Mouse (Mus musculus): ENCODE results near the gene Gm9507. TPM values are rescaled to one million over a fixed set of nuclear protein-coding genes. Genes with fewer than 3 reads are reported as not detected.

The Gm9507 gene
- polyA plus RNA-seq (2012; rRNA removed) (not detected in 2 replicates), polyA plus RNA-seq (2014; fragmentation: Nextera tagmentation; extraction: Ambion mirVana) (not detected in 2 replicates)

DNA sequence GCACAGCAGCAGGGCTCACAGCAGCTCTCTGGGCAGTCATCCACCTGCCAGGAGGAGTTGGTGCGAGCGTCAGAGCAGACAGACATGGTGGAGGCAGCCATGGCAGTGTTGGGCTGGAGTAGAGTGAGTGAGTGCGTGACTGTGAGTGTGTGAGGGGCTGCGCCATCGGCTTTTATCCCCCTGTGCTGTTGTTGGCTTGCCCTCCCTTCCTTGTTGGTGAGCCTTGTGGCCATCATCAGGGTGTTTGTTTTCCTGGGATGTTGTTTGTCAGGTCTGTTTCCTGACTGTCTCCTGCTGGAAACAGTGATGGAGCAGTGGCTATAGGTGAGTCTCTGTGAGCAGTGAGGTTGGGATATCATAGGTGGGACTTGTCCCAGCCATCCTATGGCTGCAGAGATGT lies at the start of gene Gm9507:
TSS of gene Gm9507 (minus strand) at position 101 of the 400 bp plus-strand sequence.
- TF ChIP-seq POLR2A (IDR thresholded peaks at IDR 0.05; ENCODE audit: borderline replicate concordance, extremely low read depth, insufficient read depth, insufficient read length) = no peak
- Histone ChIP-seq H3K4me2 (replicated peaks; ENCODE audit: low read depth, low read length, severe bottlenecking) (no peak within 1 kb of the TSS), H3K9ac (ENCODE audit: low read depth, low read length, severe bottlenecking) (no peak within 1 kb of the TSS), H3K4me3 (replicated peaks; ENCODE audit: low read length) (no peak within 1 kb of the TSS), H3K36me3 (ENCODE audit: control insufficient read depth, insufficient read depth, low read length) (no peaks in the 10 kb centered on the region), H3K27ac (replicated peaks; ENCODE audit: low read depth, low read length) (no peak within 1 kb of the TSS), H3K4me1 (ENCODE audit: control insufficient read depth, insufficient read depth, low read length) (no peaks in the 10 kb centered on the region), H3K9me3 (ENCODE audit: control insufficient read depth, low read length) (no peaks in the 10 kb centered on the region), H3K27me3 (ENCODE audit: control insufficient read depth, insufficient read depth, low read length) (no peaks in the 10 kb centered on the region)
- DNase-seq (ENCODE audit: low spot score) (no peak), ATAC-seq (ENCODE audit: low FRiP score, low read depth) (no peak)
- WGBS = 75% methylated on average over 3 of the region's 5 CpGs

- Histone ChIP-seq H3K4me1 (ENCODE audit: control insufficient read depth, insufficient read depth, low read length) (no peaks in the 10 kb centered on the region), H3K4me2 (replicated peaks; ENCODE audit: low read depth, low read length, severe bottlenecking) (no peak within 1 kb of the TSS), H3K9ac (ENCODE audit: low read depth, low read length, severe bottlenecking) (no peak within 1 kb of the TSS), H3K36me3 (ENCODE audit: control insufficient read depth, insufficient read depth, low read length) (no peaks in the 10 kb centered on the region), H3K4me3 (replicated peaks; ENCODE audit: low read length) (no peak within 1 kb of the TSS), H3K9me3 (ENCODE audit: control insufficient read depth, low read length) (no peaks in the 10 kb centered on the region), H3K27ac (replicated peaks; ENCODE audit: low read depth, low read length) (no peak within 1 kb of the TSS), H3K27me3 (ENCODE audit: control insufficient read depth, insufficient read depth, low read length) (no peaks in the 10 kb centered on the region)
- ATAC-seq (ENCODE audit: low FRiP score, low read depth) (no peak), DNase-seq (ENCODE audit: low spot score) (no peak)
- 66% methylated on average over 9 of the region's 9 CpGs for WGBS
- no peak for TF ChIP-seq POLR2A (IDR thresholded peaks at IDR 0.05; ENCODE audit: borderline replicate concordance, extremely low read depth, insufficient read depth, insufficient read length)
Observed at GRCm38 (mm10) chr10:77852559-77852958, 40.9 kb upstream of the Gm9507 start, which contains the start of gene Gm10318. Gene Gm10318 (plus strand): TSS chr10:77852859.

GRCm38 (mm10) chr10:77847538-77847937 lies 35.9 kb upstream of the Gm9507 start:
- no peak overlapping the region for H3K9ac ChIP-seq (ENCODE audit: low read depth, low read length, severe bottlenecking)
- no peak overlapping the region for H3K4me3 ChIP-seq (replicated peaks; ENCODE audit: low read length)
- ATAC-seq (ENCODE audit: low FRiP score, low read depth) (no peak), DNase-seq (ENCODE audit: low spot score) (no peak)
- H3K9me3 ChIP-seq (ENCODE audit: control insufficient read depth, low read length) = peaks cover 10% of the 10 kb centered on the region; the same call in 1 of the 2 replicates
- no peak overlapping the region for H3K4me2 ChIP-seq (replicated peaks; ENCODE audit: low read depth, low read length, severe bottlenecking)
- no peak overlapping the region for H3K27ac ChIP-seq (replicated peaks; ENCODE audit: low read depth, low read length)
- TF ChIP-seq POLR2A (IDR thresholded peaks at IDR 0.05; ENCODE audit: borderline replicate concordance, extremely low read depth, insufficient read depth, insufficient read length) = no peak
- H3K36me3 ChIP-seq (ENCODE audit: control insufficient read depth, insufficient read depth, low read length) = no peaks in the 10 kb centered on the region
- WGBS = 78% methylated on average over 2 of the region's 2 CpGs
- H3K4me1 ChIP-seq (ENCODE audit: control insufficient read depth, insufficient read depth, low read length) = no peaks in the 10 kb centered on the region
- no peaks in the 10 kb centered on the region for H3K27me3 ChIP-seq (ENCODE audit: control insufficient read depth, insufficient read depth, low read length)

GRCm38 (mm10) chr10:77846961-77847360 lies 35.3 kb upstream of the Gm9507 start:
- H3K9ac ChIP-seq (ENCODE audit: low read depth, low read length, severe bottlenecking) = no peak overlapping the region
- H3K27ac ChIP-seq (replicated peaks; ENCODE audit: low read depth, low read length) = no peak overlapping the region
- no peak overlapping the region for H3K4me2 ChIP-seq (replicated peaks; ENCODE audit: low read depth, low read length, severe bottlenecking)
- H3K4me1 ChIP-seq (ENCODE audit: control insufficient read depth, insufficient read depth, low read length) = no peaks in the 10 kb centered on the region
- WGBS = 24% methylated on average over 2 of the region's 2 CpGs
- H3K4me3 ChIP-seq (replicated peaks; ENCODE audit: low read length) = no peak overlapping the region
- DNase-seq (ENCODE audit: low spot score) (no peak), ATAC-seq (ENCODE audit: low FRiP score, low read depth) (no peak)
- TF ChIP-seq POLR2A (IDR thresholded peaks at IDR 0.05; ENCODE audit: borderline replicate concordance, extremely low read depth, insufficient read depth, insufficient read length) = no peak
- H3K9me3 ChIP-seq (ENCODE audit: control insufficient read depth, low read length) = peaks cover 10% of the 10 kb centered on the region; the same call in 1 of the 2 replicates
- no peaks in the 10 kb centered on the region for H3K36me3 ChIP-seq (ENCODE audit: control insufficient read depth, insufficient read depth, low read length)
- no peaks in the 10 kb centered on the region for H3K27me3 ChIP-seq (ENCODE audit: control insufficient read depth, insufficient read depth, low read length)

DNA sequence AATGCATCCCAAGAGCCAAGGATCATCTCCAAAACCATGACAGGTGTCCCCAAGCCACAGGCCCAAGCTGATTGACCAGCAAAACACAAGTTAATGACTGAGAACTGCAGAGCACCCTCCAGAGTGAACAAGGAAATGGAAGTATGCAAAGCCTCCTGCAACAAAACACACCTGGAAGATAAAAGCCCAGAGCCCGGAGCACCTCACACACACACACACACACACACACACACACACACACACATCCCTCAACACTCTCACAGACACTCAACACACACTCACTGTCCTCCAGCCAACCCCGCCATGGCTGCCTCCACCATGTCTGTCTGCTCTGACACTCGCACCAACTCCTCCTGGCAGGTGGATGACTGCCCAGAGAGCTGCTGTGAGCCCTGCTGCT lies 34.9 kb upstream of the Gm9507 start, which contains the start of gene Gm36176:
TSS of gene Gm36176 (plus strand) at position 301 of the 400 bp plus-strand sequence.
- WGBS = 64% methylated on average over 3 of the region's 3 CpGs
- peaks cover 10% of the 10 kb centered on the region; the same call in 1 of the 2 replicates for H3K9me3 ChIP-seq (ENCODE audit: control insufficient read depth, low read length)
- no peaks in the 10 kb centered on the region for H3K4me1 ChIP-seq (ENCODE audit: control insufficient read depth, insufficient read depth, low read length)

More for the DNA sequence above, 34.9 kb upstream of the Gm9507 start, which contains the start of gene Gm36176:
- DNase-seq (ENCODE audit: low spot score) = no peak
- H3K27me3 ChIP-seq (ENCODE audit: control insufficient read depth, insufficient read depth, low read length) = no peaks in the 10 kb centered on the region
- H3K4me2 ChIP-seq (replicated peaks; ENCODE audit: low read depth, low read length, severe bottlenecking) = no peak within 1 kb of the TSS
- no peak for ATAC-seq (ENCODE audit: low FRiP score, low read depth)
- no peak for TF ChIP-seq POLR2A (IDR thresholded peaks at IDR 0.05; ENCODE audit: borderline replicate concordance, extremely low read depth, insufficient read depth, insufficient read length)
- no peak within 1 kb of the TSS for H3K9ac ChIP-seq (ENCODE audit: low read depth, low read length, severe bottlenecking)
- H3K4me3 ChIP-seq (replicated peaks; ENCODE audit: low read length) = no peak within 1 kb of the TSS
- H3K27ac ChIP-seq (replicated peaks; ENCODE audit: low read depth, low read length) = no peak within 1 kb of the TSS
- H3K36me3 ChIP-seq (ENCODE audit: control insufficient read depth, insufficient read depth, low read length) = no peaks in the 10 kb centered on the region
